Mouse (Mus musculus): ENCODE measurements around the gene Rhbdf2.

Rhbdf2 gene

DNA sequence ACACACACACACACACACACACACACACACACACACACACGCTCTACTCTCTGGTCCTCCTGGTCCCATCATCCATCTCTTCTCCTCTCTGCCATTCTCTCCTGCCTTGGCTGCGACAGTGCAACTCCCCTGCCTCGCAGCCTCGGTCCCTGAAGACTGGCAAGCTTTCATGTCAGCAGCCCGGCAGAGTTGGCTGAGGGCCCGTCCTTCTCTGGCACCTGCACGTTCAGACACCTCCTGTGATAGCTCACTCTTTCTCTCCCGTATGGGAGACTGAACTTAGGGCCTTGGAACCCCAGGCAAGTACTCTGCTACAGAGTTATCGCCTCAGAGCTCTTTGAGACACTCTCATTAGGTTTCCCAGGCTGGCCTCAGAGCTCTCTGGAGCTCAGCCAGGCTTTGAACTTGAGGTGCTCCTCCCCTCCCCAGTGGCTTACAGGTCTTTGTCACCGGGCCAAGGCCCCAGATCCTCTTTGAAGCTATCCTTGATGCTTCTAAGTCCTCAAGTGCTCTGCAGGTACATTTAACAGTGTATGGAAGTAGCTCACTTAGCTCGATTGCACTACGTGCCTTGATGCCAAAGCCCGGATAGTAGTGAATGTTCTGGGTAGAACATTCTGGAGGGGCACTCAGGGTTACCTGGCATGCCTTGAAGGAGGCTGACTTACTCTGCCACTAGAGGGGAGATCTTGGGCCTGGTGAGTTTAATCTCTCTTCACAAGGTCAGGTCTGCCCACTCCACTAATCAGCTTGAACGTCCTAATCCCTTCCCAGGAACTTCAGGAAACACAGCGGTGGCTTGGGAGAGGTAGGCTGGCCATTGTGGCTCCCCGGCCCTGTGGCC, 29.8 kb upstream of the Rhbdf2 start:
- Histone ChIP-seq H3K36me3 (ENCODE audit: insufficient read depth, low read length) (no peaks in the 10 kb centered on the region), H3K4me1 (replicated peaks; ENCODE audit: low read depth, low read length) (peaks cover 80% of the 10 kb centered on the region), H3K4me3 (replicated peaks; ENCODE audit: low read length) (peak overlapping the region; percentile 76), H3K9me3 (ENCODE audit: low read length) (no peaks in the 10 kb centered on the region), H3K27me3 (ENCODE audit: insufficient read depth, low read length) (peaks cover 62% of the 10 kb centered on the region)
- TF ChIP-seq POU5F1 (IDR thresholded peaks at IDR 0.05; ENCODE audit: borderline replicate concordance, low read length) (no peak), NANOG (IDR thresholded peaks at IDR 0.05; ENCODE audit: borderline replicate concordance, low read length) (no peak), CTCF (conservative IDR thresholded peaks at IDR 0.05; ENCODE audit: low read length) (no peak)

DNA sequence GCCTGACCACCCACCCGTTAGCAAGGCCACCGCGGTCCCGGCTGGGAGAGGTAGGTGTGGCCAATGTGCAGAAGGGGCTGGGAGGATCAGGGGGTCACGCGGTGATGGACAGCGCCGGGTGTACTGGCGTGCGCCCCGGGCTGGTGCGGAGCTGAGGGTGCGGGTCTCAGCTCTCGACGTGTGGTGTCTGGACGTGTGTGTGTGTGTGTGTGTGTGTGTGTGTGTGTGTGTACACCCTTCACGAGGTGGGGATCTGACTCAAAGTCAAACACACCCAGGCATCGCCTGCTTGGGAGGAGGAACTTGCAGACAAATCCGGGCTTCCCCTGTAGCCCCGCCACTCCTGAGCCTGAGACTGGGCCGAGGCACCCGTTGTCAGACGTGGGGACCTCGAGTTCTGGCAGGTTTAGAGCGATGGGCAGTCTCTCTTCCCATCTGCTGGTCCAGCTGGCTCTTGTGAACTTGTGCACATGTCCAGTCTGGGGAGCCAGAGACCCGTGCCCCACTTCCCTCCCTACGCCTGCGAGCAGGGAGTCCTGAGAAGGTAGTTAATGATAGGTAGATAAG, 27.5 kb upstream of the Rhbdf2 start, which contains the start of gene Cygb:
Cygb (minus strand) TSS at position 59 of the 567 bp plus-strand sequence.
- Histone ChIP-seq H3K4me3 (replicated peaks; ENCODE audit: low read length) (peak within 1 kb of the TSS; percentile 77), H3K9me3 (ENCODE audit: low read length) (no peaks in the 10 kb centered on the region), H3K4me1 (replicated peaks; ENCODE audit: low read depth, low read length) (peaks cover 69% of the 10 kb centered on the region), H3K27me3 (ENCODE audit: insufficient read depth, low read length) (peaks cover 68% of the 10 kb centered on the region), H3K36me3 (ENCODE audit: insufficient read depth, low read length) (no peaks in the 10 kb centered on the region)
- TF ChIP-seq CTCF (conservative IDR thresholded peaks at IDR 0.05; ENCODE audit: low read length) (no peak), NANOG (IDR thresholded peaks at IDR 0.05; ENCODE audit: borderline replicate concordance, low read length) (no peak), POU5F1 (IDR thresholded peaks at IDR 0.05; ENCODE audit: borderline replicate concordance, low read length) (no peak)

DNA sequence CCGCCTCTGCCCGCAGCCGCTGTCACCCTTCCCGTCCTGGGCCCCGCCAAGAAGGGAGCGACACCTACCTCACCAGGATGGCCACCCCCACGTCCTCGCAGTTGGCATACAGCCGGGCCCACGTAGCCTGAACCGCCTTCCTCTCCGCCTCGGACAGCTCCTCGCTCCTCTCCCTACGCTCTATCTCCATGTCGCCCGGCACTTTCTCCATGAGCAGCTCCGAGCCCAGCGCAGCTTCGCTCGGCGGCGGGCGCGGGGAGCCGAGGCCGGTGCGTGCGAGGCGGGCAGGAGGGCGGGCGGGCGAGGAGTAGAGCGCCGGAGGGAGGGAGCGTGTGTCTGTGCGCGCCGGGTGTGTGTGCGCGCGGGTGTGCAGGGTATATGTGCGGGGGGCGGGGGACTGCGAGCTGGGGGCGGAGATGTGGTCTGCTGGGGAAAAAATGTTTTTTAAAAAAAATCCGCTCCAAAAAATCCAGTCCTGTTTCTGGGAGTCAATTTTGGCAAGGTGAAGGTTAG, 26.9 kb upstream of the Rhbdf2 start:
- Histone ChIP-seq H3K4me1 (replicated peaks; ENCODE audit: low read depth, low read length) (peaks cover 69% of the 10 kb centered on the region), H3K36me3 (ENCODE audit: insufficient read depth, low read length) (no peaks in the 10 kb centered on the region), H3K9me3 (ENCODE audit: low read length) (no peaks in the 10 kb centered on the region), H3K27me3 (ENCODE audit: insufficient read depth, low read length) (peaks cover 67% of the 10 kb centered on the region), H3K4me3 (replicated peaks; ENCODE audit: low read length) (peak overlapping the region; percentile 77)
- TF ChIP-seq CTCF (conservative IDR thresholded peaks at IDR 0.05; ENCODE audit: low read length) (no peak), POU5F1 (IDR thresholded peaks at IDR 0.05; ENCODE audit: borderline replicate concordance, low read length) (no peak), NANOG (IDR thresholded peaks at IDR 0.05; ENCODE audit: borderline replicate concordance, low read length) (no peak)

DNA sequence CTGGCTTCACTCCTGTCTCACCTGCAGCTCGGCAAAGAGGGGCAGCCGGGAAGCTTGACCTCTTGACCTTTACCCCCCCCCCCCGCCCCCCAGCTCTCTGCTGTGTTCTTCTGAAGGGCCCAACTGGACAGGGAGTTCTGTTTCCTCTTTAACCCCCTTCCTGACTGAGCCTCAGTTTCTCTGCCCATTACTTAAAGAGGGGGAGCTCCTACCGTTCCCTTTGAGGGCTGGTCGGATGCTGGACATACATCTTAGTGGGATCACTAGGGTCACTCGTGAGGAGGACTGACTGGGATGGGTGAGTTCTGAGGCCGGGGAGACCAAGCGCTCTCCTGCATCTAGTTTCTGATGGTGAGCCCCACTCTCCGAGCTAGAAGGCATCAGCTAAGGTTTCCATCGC, 26.4 kb upstream of the Rhbdf2 start, which contains the start of gene Prcd:
Prcd (plus strand) TSS at position 301 of the 400 bp plus-strand sequence.
- Histone ChIP-seq H3K9me3 (ENCODE audit: low read length) (no peaks in the 10 kb centered on the region), H3K4me3 (replicated peaks; ENCODE audit: low read length) (peak within 1 kb of the TSS; percentile 77), H3K4me1 (replicated peaks; ENCODE audit: low read depth, low read length) (peaks cover 70% of the 10 kb centered on the region), H3K27me3 (ENCODE audit: insufficient read depth, low read length) (peaks cover 72% of the 10 kb centered on the region), H3K36me3 (ENCODE audit: insufficient read depth, low read length) (no peaks in the 10 kb centered on the region)
- TF ChIP-seq NANOG (IDR thresholded peaks at IDR 0.05; ENCODE audit: borderline replicate concordance, low read length) (no peak), CTCF (conservative IDR thresholded peaks at IDR 0.05; ENCODE audit: low read length) (no peak), POU5F1 (IDR thresholded peaks at IDR 0.05; ENCODE audit: borderline replicate concordance, low read length) (no peak)

DNA sequence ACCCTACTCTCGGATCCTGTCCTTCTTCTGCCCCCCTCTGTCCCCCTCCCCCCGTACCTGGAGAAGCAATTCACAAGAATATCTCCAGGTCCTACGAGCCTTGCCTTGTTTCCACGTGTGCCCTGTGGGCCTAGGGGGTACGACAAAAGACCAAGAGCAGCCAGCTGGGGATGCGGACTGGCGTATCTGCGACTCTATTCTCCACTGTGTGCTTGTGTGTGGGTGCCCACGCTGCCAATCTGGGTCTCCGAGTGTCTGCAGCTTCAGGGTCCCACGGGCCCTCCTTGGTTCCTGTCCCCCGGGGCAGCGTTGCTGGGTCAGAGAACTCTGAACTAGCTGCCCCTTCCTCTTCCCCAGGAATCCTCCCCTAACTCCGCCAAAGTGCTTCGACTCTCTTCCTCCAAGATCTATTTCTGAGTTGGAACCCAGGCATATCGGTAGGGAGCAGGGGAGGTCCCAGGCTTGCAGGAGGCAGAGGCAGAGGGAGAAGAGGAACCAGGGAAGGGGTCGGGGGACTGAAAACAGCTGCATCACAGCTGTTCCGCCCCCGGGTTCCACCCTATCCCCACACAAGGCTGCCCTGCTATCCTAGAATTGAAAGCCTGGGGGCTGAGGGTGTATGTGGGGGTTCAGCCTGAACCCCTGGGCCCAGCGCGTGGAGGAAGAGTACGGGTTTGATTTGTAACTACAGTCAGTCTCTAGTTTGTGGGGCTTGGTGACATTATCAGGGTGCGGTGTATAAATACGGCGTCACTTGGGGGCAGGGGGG, 25.7 kb upstream of the Rhbdf2 start:
- TF ChIP-seq CTCF (conservative IDR thresholded peaks at IDR 0.05; ENCODE audit: low read length) (no peak), POU5F1 (IDR thresholded peaks at IDR 0.05; ENCODE audit: borderline replicate concordance, low read length) (no peak), NANOG (IDR thresholded peaks at IDR 0.05; ENCODE audit: borderline replicate concordance, low read length) (no peak)
- Histone ChIP-seq H3K36me3 (ENCODE audit: insufficient read depth, low read length) (no peaks in the 10 kb centered on the region), H3K27me3 (ENCODE audit: insufficient read depth, low read length) (peaks cover 73% of the 10 kb centered on the region), H3K4me1 (replicated peaks; ENCODE audit: low read depth, low read length) (peaks cover 69% of the 10 kb centered on the region), H3K9me3 (ENCODE audit: low read length) (no peaks in the 10 kb centered on the region), H3K4me3 (replicated peaks; ENCODE audit: low read length) (peak overlapping the region; percentile 39; the same call in 1 of the 2 replicates)

DNA sequence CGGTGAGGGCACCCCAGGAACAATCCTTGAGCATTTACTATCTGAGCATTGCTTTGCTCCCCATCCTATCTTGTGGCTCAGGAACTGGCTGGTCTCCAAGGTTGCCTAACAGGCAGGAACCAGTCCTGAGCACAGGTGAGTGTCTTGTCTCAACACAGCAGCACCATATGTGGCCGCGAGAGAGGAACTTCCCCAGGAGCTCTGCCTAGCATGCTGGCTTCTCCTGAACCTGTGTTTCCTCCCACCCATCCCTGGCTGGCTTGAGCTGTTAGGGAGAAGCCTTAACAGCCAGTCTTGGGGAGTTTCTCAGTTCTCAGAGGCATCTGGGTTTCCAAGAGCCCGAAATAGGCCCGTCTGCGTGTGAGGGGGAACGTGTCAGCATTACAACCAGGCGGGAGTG, 24.5 kb upstream of the Rhbdf2 start:
- peaks cover 68% of the 10 kb centered on the region for H3K4me1 ChIP-seq (replicated peaks; ENCODE audit: low read depth, low read length)
- no peaks in the 10 kb centered on the region for H3K9me3 ChIP-seq (ENCODE audit: low read length)
- TF ChIP-seq NANOG (IDR thresholded peaks at IDR 0.05; ENCODE audit: borderline replicate concordance, low read length) (no peak), CTCF (conservative IDR thresholded peaks at IDR 0.05; ENCODE audit: low read length) (no peak)
- no peak overlapping the region for H3K4me3 ChIP-seq (replicated peaks; ENCODE audit: low read length)
- peaks cover 82% of the 10 kb centered on the region for H3K27me3 ChIP-seq (ENCODE audit: insufficient read depth, low read length)
- no peaks in the 10 kb centered on the region for H3K36me3 ChIP-seq (ENCODE audit: insufficient read depth, low read length)

DNA sequence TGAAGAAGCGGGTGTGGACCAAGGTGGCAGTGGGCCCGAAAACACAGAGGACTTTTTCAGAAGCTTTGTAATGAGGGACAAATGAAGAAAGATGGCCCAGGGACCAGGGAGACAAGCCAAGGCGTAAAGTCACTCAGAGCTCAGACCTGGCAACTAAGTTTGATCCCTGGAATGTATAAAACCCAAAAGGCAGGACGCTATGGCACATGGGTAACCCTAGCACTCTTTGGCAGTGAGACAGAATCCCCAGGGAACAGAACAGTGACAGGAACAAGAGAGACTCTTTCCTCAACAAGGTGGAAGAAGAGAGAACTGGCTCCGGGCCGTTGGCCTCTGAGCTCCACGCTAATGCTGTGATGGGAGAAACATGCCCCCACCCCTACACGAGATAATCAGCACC, 24.0 kb upstream of the Rhbdf2 start:
- Histone ChIP-seq H3K4me1 (replicated peaks; ENCODE audit: low read depth, low read length) (peaks cover 72% of the 10 kb centered on the region), H3K9me3 (ENCODE audit: low read length) (no peaks in the 10 kb centered on the region), H3K27me3 (ENCODE audit: insufficient read depth, low read length) (peaks cover 85% of the 10 kb centered on the region), H3K36me3 (ENCODE audit: insufficient read depth, low read length) (no peaks in the 10 kb centered on the region), H3K4me3 (replicated peaks; ENCODE audit: low read length) (no peak overlapping the region)
- no peak for TF ChIP-seq CTCF (conservative IDR thresholded peaks at IDR 0.05; ENCODE audit: low read length)
- TF ChIP-seq POU5F1 (IDR thresholded peaks at IDR 0.05; ENCODE audit: borderline replicate concordance, low read length), result no peak
- TF ChIP-seq NANOG (IDR thresholded peaks at IDR 0.05; ENCODE audit: borderline replicate concordance, low read length), result no peak
